Mouse (Mus musculus): ENCODE data around the gene Xrra1.

DNA sequence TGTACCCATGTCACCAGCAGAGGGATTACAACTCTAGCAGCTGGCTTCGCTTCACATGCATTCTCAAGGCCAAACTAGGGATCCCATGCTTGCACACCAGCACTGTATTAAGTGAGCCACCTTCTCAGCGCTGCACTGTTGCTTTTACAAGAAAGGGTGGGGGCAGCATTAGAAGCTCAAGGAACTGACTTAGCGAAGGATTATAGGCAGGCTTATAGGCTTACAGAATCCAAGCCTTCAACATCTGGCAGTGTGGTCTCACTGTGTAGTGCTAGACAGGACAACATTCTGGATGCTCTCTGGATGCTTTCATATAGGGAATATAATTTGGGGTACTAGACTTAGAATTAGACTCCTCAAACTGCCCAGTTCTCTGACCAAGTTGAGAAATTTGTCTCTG is 20.7 kb upstream of the Xrra1 start:
- TF ChIP-seq CTCF (IDR thresholded peaks at IDR 0.05; ENCODE audit: low read depth), result peak; percentile 8; the same call in 1 of the 2 replicates
- no peak for TF ChIP-seq EP300 (IDR thresholded peaks at IDR 0.05; ENCODE audit: low read depth)
